Mouse (Mus musculus) erythroblast, embryonic 14.5 days (primary cell): ENCODE results near the gene Exo1.

Source experiments
- GATA1 ChIP-seq: IDR thresholded peaks from 2 replicates; pipeline ENCODE4 v1.6.1; 2012; ENCODE audit warnings: low read length, inconsistent platforms, mixed read lengths
- TAL1 ChIP-seq: IDR thresholded peaks from 3 replicates; pipeline ENCODE4 v1.6.1; 2012; ENCODE audit warnings: low read length, inconsistent platforms, mixed read lengths

- no peak for TF ChIP-seq GATA1
- no peak for TF ChIP-seq TAL1
Observed at GRCm38 (mm10) chr1:175950421-175950820, 70.0 kb downstream of the Exo1 start.
